Mouse (Mus musculus) embryonic facial prominence, embryonic 12.5 days (tissue): ENCODE data around the gene Dusp9. TPM values are rescaled to one million over a fixed set of nuclear protein-coding genes. Genes with fewer than 3 reads are reported as not detected.
A peak's percentile ranks its signal among the peaks of the same experiment; 100 is the strongest.

ENCODE experiments used
- ATAC-seq: fragments of 200-750 bp; cut with Nextera tagmentation; 2 replicates; pipeline ENCODE4 v1.8.0; 2017; ENCODE audit not compliant: insufficient number of reproducible peaks, insufficient read depth, low FRiP score, low TSS enrichment
- H3K27ac ChIP-seq: fragments of 300-500 bp; sonication (generic); 2 replicates; pipeline ENCODE4 v1.5.1; 2016; ENCODE audit warnings: mild to moderate bottlenecking
- H3K27me3 ChIP-seq: fragments of 300-500 bp; sonication (generic); 2 replicates; pipeline ENCODE4 v1.6.1; 2016; ENCODE audit warnings: mild to moderate bottlenecking, moderate library complexity
- H3K36me3 ChIP-seq: fragments of 300-500 bp; sonication (generic); 2 replicates; pipeline ENCODE4 v1.6.1; 2016; ENCODE audit warnings: mild to moderate bottlenecking
- H3K4me1 ChIP-seq: fragments of 300-500 bp; sonication (generic); 2 replicates; pipeline ENCODE4 v1.6.1; 2016
- H3K4me2 ChIP-seq: fragments of 300-500 bp; sonication (generic); replicated peaks from 2 replicates; pipeline ENCODE4 v1.6.1; 2016; ENCODE audit warnings: mild to moderate bottlenecking, moderate library complexity
- H3K4me3 ChIP-seq: fragments of 300-500 bp; sonication (generic); 2 replicates; pipeline ENCODE4 v1.5.1; 2016; ENCODE audit warnings: mild to moderate bottlenecking
- H3K9ac ChIP-seq: fragments of 300-500 bp; sonication (generic); 2 replicates; pipeline ENCODE4 v1.6.1; 2016; ENCODE audit warnings: mild to moderate bottlenecking, moderate library complexity
- H3K9me3 ChIP-seq: fragments of 300-500 bp; sonication (generic); 2 replicates; pipeline ENCODE4 v1.6.1; 2016; ENCODE audit warnings: mild to moderate bottlenecking, moderate library complexity
- WGBS: fragments of 180-500 bp; shearing (Covaris S2); methylation state at CpG from one replicate; pipeline ENCODE4 v1.1.7; 2016; 5-methylcytosine and 5-hydroxymethylcytosine counted together
- polyA plus RNA-seq: library from polyadenylated mRNA; unstranded; fragments of >200 nt; fragmentation: Nextera tagmentation; extraction: Ambion mirVana; gene quantifications from 2 replicates; pipeline ENCODE4 v1.2.1, GENCODE M21; 2016

Gene Dusp9
- polyA plus RNA-seq, 1 experiment from 2014 or later, result 23.7 TPM

DNA sequence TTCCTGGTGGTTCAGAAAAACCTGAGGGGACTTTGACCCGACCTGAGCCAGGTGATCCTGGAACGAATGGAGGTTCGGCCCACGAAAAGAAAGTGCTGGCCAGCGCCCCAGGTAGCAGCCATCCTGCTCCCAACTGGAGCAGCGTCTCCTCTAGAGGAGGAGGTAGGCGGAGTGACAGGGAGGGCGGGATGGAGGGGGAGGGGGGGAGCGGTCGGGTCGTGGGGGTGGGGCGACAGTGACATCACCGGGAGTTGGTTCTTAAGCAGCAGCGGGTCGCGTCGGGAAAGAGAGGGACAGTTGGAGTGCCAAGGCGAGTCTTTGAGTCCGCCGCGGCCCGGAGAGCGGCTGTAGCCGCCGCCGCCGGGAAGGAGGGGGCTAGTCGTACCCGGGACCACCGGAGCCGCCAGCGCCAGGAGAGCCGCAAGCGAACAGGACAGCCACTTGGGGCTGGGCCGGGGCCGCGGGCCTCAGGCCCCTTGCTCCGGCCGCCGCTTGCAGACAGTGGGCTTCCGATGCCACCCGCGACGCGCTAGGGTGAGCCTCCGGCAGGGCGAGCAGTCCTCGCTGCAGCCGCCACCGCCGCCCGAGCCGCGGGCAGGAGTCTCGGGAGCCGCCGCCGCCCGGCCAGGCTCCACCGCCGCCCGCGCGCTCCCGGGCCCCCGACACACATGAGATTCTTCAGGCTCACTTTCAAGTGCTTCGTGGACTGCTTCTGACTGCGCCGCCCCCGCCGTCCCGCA is 33.8 kb downstream of the Dusp9 start, which contains the start of gene Slc6a8:
Gene Slc6a8 (plus strand): TSS at position 272 of the 740 bp plus-strand sequence.
- ATAC-seq, result peak; percentile 67
- H3K27ac ChIP-seq, result peak within 1 kb of the TSS; percentile 65

GRCm38 (mm10) chrX:73673619-73673967 is 34.4 kb downstream of the Dusp9 start:
- Histone ChIP-seq H3K4me2 (peak overlapping the region; percentile 67), H3K9me3 (no peaks in the 10 kb centered on the region), H3K4me3 (peak overlapping the region; percentile 60), H3K27me3 (peaks cover 3% of the 10 kb centered on the region; the same call in 1 of the 2 replicates), H3K9ac (peak overlapping the region; percentile 78), H3K27ac (0 out of 2 replicates have a peak overlapping the region, but pooled peaks have one; percentile 65), H3K4me1 (0 out of 2 replicates have a peak, but pooled peaks cover 6% of the 10 kb centered on the region), H3K36me3 (0 out of 2 replicates have a peak, but pooled peaks cover 2% of the 10 kb centered on the region)
- whole genome bisulfite sequencing, result 13% methylated on average over 35 of the region's 42 CpGs
- no peak for ATAC-seq

More for the DNA sequence above, 33.8 kb downstream of the Dusp9 start, which contains the start of gene Slc6a8:
- peak within 1 kb of the TSS; percentile 67 for H3K4me2 ChIP-seq
- 0 out of 2 replicates have a peak, but pooled peaks cover 6% of the 10 kb centered on the region for H3K4me1 ChIP-seq
- H3K9me3 ChIP-seq, result no peaks in the 10 kb centered on the region
- H3K27me3 ChIP-seq, result peaks cover 3% of the 10 kb centered on the region; the same call in 1 of the 2 replicates
- 14% methylated on average over 41 of the region's 72 CpGs for WGBS
- H3K9ac ChIP-seq, result peak within 1 kb of the TSS; percentile 78
- no peaks in the 10 kb centered on the region for H3K36me3 ChIP-seq
- peak within 1 kb of the TSS; percentile 60 for H3K4me3 ChIP-seq

GRCm38 (mm10) chrX:73673968-73674661 is 34.9 kb downstream of the Dusp9 start:
- H3K9ac ChIP-seq, result peak overlapping the region; percentile 78
- 0 out of 2 replicates have a peak, but pooled peaks cover 6% of the 10 kb centered on the region for H3K4me1 ChIP-seq
- 0 out of 2 replicates have a peak overlapping the region, but pooled peaks have one; percentile 65 for H3K27ac ChIP-seq
- peaks cover 3% of the 10 kb centered on the region; the same call in 1 of the 2 replicates for H3K27me3 ChIP-seq
- no peaks in the 10 kb centered on the region for H3K9me3 ChIP-seq
- WGBS, result 19% methylated on average over 20 of the region's 20 CpGs
- peak; percentile 38 for ATAC-seq
- 0 out of 2 replicates have a peak, but pooled peaks cover 7% of the 10 kb centered on the region for H3K36me3 ChIP-seq
- peak overlapping the region; percentile 60 for H3K4me3 ChIP-seq
- peak overlapping the region; percentile 67 for H3K4me2 ChIP-seq

GRCm38 (mm10) chrX:73675231-73675630 is 36.0 kb downstream of the Dusp9 start:
- H3K4me2 ChIP-seq, result peak overlapping the region; percentile 67
- WGBS, result 64% methylated on average over 2 of the region's 2 CpGs
- no peak overlapping the region for H3K27ac ChIP-seq
- no peaks in the 10 kb centered on the region for H3K9me3 ChIP-seq
- H3K36me3 ChIP-seq, result 0 out of 2 replicates have a peak, but pooled peaks cover 9% of the 10 kb centered on the region
- H3K4me3 ChIP-seq, result peak overlapping the region; percentile 60; the same call in 1 of the 2 replicates
- H3K9ac ChIP-seq, result no peak overlapping the region
- 0 out of 2 replicates have a peak, but pooled peaks cover 6% of the 10 kb centered on the region for H3K4me1 ChIP-seq
- peaks cover 3% of the 10 kb centered on the region; the same call in 1 of the 2 replicates for H3K27me3 ChIP-seq
- no peak for ATAC-seq

DNA sequence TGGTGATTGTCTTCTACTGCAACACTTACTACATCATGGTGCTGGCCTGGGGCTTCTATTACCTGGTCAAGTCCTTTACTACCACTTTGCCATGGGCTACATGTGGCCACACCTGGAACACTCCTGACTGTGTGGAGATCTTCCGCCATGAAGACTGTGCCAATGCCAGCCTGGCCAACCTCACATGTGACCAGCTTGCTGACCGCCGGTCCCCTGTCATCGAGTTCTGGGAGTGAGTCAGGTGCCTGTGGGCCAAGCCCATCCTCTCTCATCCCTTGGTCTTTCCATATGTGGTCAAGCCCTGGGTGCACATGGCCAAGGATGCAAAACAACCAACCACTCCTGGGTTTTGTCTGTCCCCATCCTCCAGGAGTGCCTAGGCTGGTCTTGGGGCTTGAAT is 37.4 kb downstream of the Dusp9 start:
- Histone ChIP-seq H3K4me1 (0 out of 2 replicates have a peak, but pooled peaks cover 6% of the 10 kb centered on the region), H3K4me2 (no peak overlapping the region), H3K36me3 (0 out of 2 replicates have a peak, but pooled peaks cover 9% of the 10 kb centered on the region), H3K27me3 (peaks cover 3% of the 10 kb centered on the region; the same call in 1 of the 2 replicates), H3K9ac (no peak overlapping the region), H3K27ac (no peak overlapping the region), H3K4me3 (no peak overlapping the region), H3K9me3 (no peaks in the 10 kb centered on the region)
- WGBS, result 98% methylated on average over 4 of the region's 4 CpGs
- no peak for ATAC-seq

DNA sequence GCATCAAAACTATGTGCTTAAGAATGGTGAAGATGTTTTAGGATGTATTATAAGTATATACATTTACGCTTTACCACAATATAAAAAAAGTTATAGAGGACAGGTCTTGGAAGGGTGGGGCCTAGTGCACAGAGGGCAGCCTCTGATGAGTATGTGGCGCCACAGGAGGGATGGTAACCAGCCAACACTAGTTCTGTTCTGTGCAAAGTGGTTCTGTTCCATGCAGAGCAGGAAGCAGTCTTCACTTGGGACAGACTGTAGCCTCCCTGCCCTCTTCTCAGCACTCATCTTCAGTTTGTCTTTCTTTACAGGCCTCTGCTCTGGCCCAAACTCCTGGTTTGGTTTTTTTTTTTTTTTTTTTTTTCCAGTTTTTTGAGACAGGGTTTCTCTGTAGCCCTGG is 44.9 kb downstream of the Dusp9 start:
- 83% methylated on average over 2 of the region's 2 CpGs for WGBS
- Histone ChIP-seq H3K27ac (no peak overlapping the region), H3K4me2 (no peak overlapping the region), H3K36me3 (peaks cover 8% of the 10 kb centered on the region), H3K9me3 (no peaks in the 10 kb centered on the region), H3K4me3 (no peak overlapping the region), H3K4me1 (no peaks in the 10 kb centered on the region), H3K9ac (no peak overlapping the region), H3K27me3 (no peaks in the 10 kb centered on the region)
- no peak for ATAC-seq

DNA sequence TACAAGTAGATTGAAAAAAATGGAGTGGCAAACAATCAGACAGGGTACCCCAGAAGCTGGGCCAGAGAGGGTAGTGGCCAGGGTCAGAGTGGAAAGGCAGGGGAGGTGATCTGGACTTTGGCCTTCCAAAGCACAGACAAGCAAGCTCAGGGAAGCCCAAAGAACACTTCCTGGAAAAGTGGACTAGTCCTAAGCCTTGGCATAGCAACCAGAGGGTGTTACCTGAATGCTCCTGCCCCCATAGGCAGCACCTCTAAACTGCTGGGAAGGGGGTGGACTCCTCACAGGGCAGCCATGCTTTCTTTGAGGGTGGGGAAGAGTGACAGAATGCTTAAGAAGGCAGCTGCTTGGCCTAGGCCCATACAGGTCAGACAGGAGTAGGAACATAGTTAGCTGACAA is 45.8 kb downstream of the Dusp9 start:
- no peak for ATAC-seq
- H3K36me3 ChIP-seq, result peaks cover 10% of the 10 kb centered on the region
- no peaks in the 10 kb centered on the region for H3K4me1 ChIP-seq
- no peak overlapping the region for H3K4me2 ChIP-seq
- no peak overlapping the region for H3K27ac ChIP-seq
- H3K9me3 ChIP-seq, result no peaks in the 10 kb centered on the region
- no peaks in the 10 kb centered on the region for H3K27me3 ChIP-seq
- H3K9ac ChIP-seq, result no peak overlapping the region
- H3K4me3 ChIP-seq, result no peak overlapping the region

DNA sequence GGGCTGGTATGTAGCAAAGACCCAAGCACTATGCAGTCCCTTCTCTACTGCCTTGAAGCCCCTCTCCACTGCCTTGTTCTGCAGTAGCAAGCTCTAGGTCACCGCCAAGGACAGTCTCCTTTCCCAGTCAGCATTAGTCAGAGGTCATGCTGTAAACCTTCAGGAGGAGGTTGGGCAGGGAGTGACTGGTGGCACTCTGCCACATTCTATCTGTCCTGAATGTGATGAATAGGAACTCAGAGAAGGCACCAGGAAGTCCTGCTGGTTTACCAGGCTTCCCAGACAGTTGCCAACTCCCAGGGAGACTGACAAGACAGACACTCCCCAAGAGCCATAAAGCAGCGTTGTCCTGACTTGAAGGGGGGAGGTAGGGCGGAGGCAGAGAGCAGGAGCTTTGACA is 46.4 kb downstream of the Dusp9 start:
- H3K27me3 ChIP-seq, result no peaks in the 10 kb centered on the region
- no peak overlapping the region for H3K27ac ChIP-seq
- no peak overlapping the region for H3K4me2 ChIP-seq
- no peak for ATAC-seq
- H3K36me3 ChIP-seq, result peaks cover 10% of the 10 kb centered on the region
- H3K4me3 ChIP-seq, result no peak overlapping the region
- H3K4me1 ChIP-seq, result no peaks in the 10 kb centered on the region
- H3K9ac ChIP-seq, result no peak overlapping the region
- no peaks in the 10 kb centered on the region for H3K9me3 ChIP-seq
- 85% methylated on average over 3 of the region's 3 CpGs for WGBS

DNA sequence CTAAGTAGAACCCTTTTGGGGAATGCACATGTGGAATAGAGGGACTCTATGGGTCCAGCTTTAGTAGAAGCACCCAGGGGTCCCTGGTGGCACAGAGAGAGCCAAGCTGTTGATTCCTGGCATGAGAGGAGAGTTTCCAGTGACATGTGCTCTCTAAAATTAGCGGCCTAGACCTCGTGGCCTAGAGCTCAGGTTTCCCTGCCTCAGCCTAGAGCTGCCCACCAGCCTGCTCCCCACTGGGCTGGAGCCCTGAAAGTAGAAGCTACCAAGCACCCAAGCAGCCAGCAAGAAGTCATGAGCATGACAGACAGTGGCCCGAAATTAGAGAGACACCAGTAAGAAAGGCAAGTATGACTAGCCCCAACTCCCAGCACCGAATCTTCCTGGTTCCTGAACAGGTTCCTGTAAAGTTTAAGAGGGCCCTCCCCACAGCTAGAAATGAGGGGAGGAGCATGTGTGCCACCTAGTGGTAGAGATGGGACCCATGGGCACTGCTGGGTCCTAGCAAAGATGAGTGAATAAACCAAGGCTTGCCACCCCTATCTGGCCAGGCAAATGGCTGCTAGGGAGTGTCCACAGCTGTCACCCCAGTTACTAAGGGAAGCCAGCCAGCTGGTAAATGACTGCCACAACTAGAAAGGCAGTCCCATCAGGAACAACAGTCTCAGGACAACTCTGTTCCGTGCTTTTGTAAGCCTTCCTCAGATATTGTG is 51.9 kb downstream of the Dusp9 start:
- Histone ChIP-seq H3K9me3 (no peaks in the 10 kb centered on the region), H3K36me3 (peaks cover 10% of the 10 kb centered on the region; the same call in 1 of the 2 replicates), H3K4me1 (no peaks in the 10 kb centered on the region), H3K27me3 (no peaks in the 10 kb centered on the region), H3K4me3 (no peak overlapping the region), H3K27ac (no peak overlapping the region), H3K4me2 (no peak overlapping the region), H3K9ac (no peak overlapping the region)
- no peak for ATAC-seq
- WGBS, result 80% methylated on average over 5 of the region's 5 CpGs
